Mouse (Mus musculus) heart, postnatal 0 days (tissue): ENCODE results near the gene Chn1. TPM values are rescaled to one million over a fixed set of nuclear protein-coding genes. Genes with fewer than 3 reads are reported as not detected.
A peak's percentile ranks its signal among the peaks of the same experiment; 100 is the strongest.

ENCODE experiments used
- ATAC-seq: fragments of 200-750 bp; cut with Nextera tagmentation; 2 replicates; pipeline ENCODE4 v1.8.0; 2017; ENCODE audit warnings: low read depth, moderate number of reproducible peaks, moderate library complexity; ENCODE audit not compliant: insufficient read depth
- DNase-seq: peaks from one replicate; pipeline ENCODE4 v3.0.0-alpha.2; 2016; ENCODE audit warnings: low spot score
- H3K27ac ChIP-seq: fragments of 300-500 bp; sonication (generic); 2 replicates; pipeline ENCODE4 v1.5.1; 2014; ENCODE audit warnings: low read depth, mild to moderate bottlenecking
- H3K27me3 ChIP-seq: fragments of 300-500 bp; sonication (generic); 2 replicates; pipeline ENCODE4 v1.6.1; 2014; ENCODE audit warnings: low read length, mixed read lengths; ENCODE audit not compliant: control insufficient read depth, insufficient read depth
- H3K36me3 ChIP-seq: fragments of 300-500 bp; sonication (generic); replicated peaks from 2 replicates; pipeline ENCODE4 v1.6.1; 2014; ENCODE audit warnings: low read length, mixed read lengths; ENCODE audit not compliant: control insufficient read depth, insufficient read depth
- H3K4me1 ChIP-seq: fragments of 300-500 bp; sonication (generic); 2 replicates; pipeline ENCODE4 v1.6.1; 2014; ENCODE audit warnings: antibody characterized with exemption; ENCODE audit not compliant: control insufficient read depth, insufficient read depth
- H3K4me2 ChIP-seq: fragments of 300-500 bp; sonication (generic); 2 replicates; pipeline ENCODE4 v1.6.1; 2014; ENCODE audit warnings: low read depth, mild to moderate bottlenecking, low read length, moderate library complexity
- H3K4me3 ChIP-seq: fragments of 300-500 bp; sonication (generic); 2 replicates; pipeline ENCODE4 v1.5.1; 2014; ENCODE audit warnings: low read depth, low read length
- H3K9ac ChIP-seq: fragments of 300-500 bp; sonication (generic); replicated peaks from 2 replicates; pipeline ENCODE4 v1.6.1; 2014; ENCODE audit warnings: low read depth, low read length, mixed read lengths
- H3K9me3 ChIP-seq: fragments of 300-500 bp; sonication (generic); replicated peaks from 2 replicates; pipeline ENCODE4 v1.6.1; 2016; ENCODE audit warnings: low read length; ENCODE audit not compliant: control insufficient read depth
- CTCF ChIP-seq: IDR thresholded peaks from 2 replicates; pipeline ENCODE4 v1.5.1; 2016; ENCODE audit warnings: antibody characterized with exemption, control low read depth, low read depth
- EP300 ChIP-seq: IDR thresholded peaks from 2 replicates; pipeline ENCODE4 v1.6.1; 2016; ENCODE audit warnings: antibody characterized with exemption, low read depth
- WGBS: fragments of 180-500 bp; shearing (Covaris S2); extraction: QIAGEN DNeasy Blood & Tissue Kit; methylation state at CpG from one replicate; pipeline ENCODE4 v1.1.7; 2014; 5-methylcytosine and 5-hydroxymethylcytosine counted together
- polyA plus RNA-seq: library from polyadenylated mRNA; unstranded; fragments of >200 nt; fragmentation: Nextera tagmentation; extraction: Ambion mirVana; gene quantifications from 2 replicates; pipeline ENCODE4 v1.2.1, GENCODE M21; 2015
- total RNA-seq: library from RNA; depleted of rRNA; stranded (reverse); fragments of >200 nt; gene quantifications from 2 replicates; pipeline ENCODE4 v1.2.3, GENCODE M21; 2014; ENCODE audit warnings: low replicate concordance

The Chn1 gene
- total and polyA plus RNA-seq, 2 experiments from 2014 or later = 18.6 to 29.6 TPM

- H3K36me3 ChIP-seq = no peaks in the 10 kb centered on the region
- ATAC-seq (no peak), DNase-seq (no peak)
- no peaks in the 10 kb centered on the region for H3K27me3 ChIP-seq
- TF ChIP-seq CTCF = no peak
- peaks cover 16% of the 10 kb centered on the region; the same call in 1 of the 2 replicates for H3K4me1 ChIP-seq
- H3K9me3 ChIP-seq = no peaks in the 10 kb centered on the region
- H3K4me2 ChIP-seq = no peak overlapping the region
- H3K4me3 ChIP-seq = no peak overlapping the region
- no peak overlapping the region for H3K27ac ChIP-seq
- no peak overlapping the region for H3K9ac ChIP-seq
- 82% methylated on average over 14 of the region's 14 CpGs for WGBS
Observed at GRCm38 (mm10) chr2:73780321-73781010, 5.3 kb upstream of the Chn1 start.

- TF ChIP-seq EP300 (no peak), CTCF (no peak)
- H3K27me3 ChIP-seq = no peaks in the 10 kb centered on the region
- DNase-seq = no peak
- H3K36me3 ChIP-seq = no peaks in the 10 kb centered on the region
- no peak overlapping the region for H3K4me3 ChIP-seq
- ATAC-seq = no peak
- no peak overlapping the region for H3K4me2 ChIP-seq
- no peak overlapping the region for H3K27ac ChIP-seq
- peaks cover 16% of the 10 kb centered on the region; the same call in 1 of the 2 replicates for H3K4me1 ChIP-seq
- no peaks in the 10 kb centered on the region for H3K9me3 ChIP-seq
- no peak overlapping the region for H3K9ac ChIP-seq
- WGBS = 30% methylated on average over 7 of the region's 7 CpGs
Observed at GRCm38 (mm10) chr2:73779796-73780195, 4.7 kb upstream of the Chn1 start.

- H3K27me3 ChIP-seq = no peaks in the 10 kb centered on the region
- WGBS = 75% methylated on average over 4 of the region's 4 CpGs
- TF ChIP-seq CTCF (0 out of 2 replicates have a peak, but pooled peaks have one; percentile 3), EP300 (no peak)
- ATAC-seq (no peak), DNase-seq (no peak)
- no peak overlapping the region for H3K27ac ChIP-seq
- H3K4me2 ChIP-seq = 0 out of 2 replicates have a peak overlapping the region, but pooled peaks have one; percentile 10
- H3K36me3 ChIP-seq = no peaks in the 10 kb centered on the region
- no peak overlapping the region for H3K9ac ChIP-seq
- H3K4me1 ChIP-seq = peaks cover 16% of the 10 kb centered on the region; the same call in 1 of the 2 replicates
- H3K4me3 ChIP-seq = no peak overlapping the region
- no peaks in the 10 kb centered on the region for H3K9me3 ChIP-seq
Observed at GRCm38 (mm10) chr2:73779016-73779595, 4.0 kb upstream of the Chn1 start.

GRCm38 (mm10) chr2:73776936-73777335 is 1.8 kb upstream of the Chn1 start:
- H3K27me3 ChIP-seq = no peaks in the 10 kb centered on the region
- peaks cover 18% of the 10 kb centered on the region; the same call in 1 of the 2 replicates for H3K4me1 ChIP-seq
- H3K4me3 ChIP-seq = no peak overlapping the region
- no peak overlapping the region for H3K27ac ChIP-seq
- H3K9me3 ChIP-seq = no peaks in the 10 kb centered on the region
- H3K4me2 ChIP-seq = no peak overlapping the region
- H3K9ac ChIP-seq = no peak overlapping the region
- no peak for DNase-seq
- ATAC-seq = no peak
- TF ChIP-seq EP300 (no peak), CTCF (no peak)
- 67% methylated on average over 4 of the region's 4 CpGs for WGBS
- no peaks in the 10 kb centered on the region for H3K36me3 ChIP-seq

GRCm38 (mm10) chr2:73775683-73776310 is 651 bp upstream of the Chn1 start:
- Histone ChIP-seq H3K4me2 (peak overlapping the region; percentile 75), H3K27ac (peak overlapping the region; percentile 81; the same call in 1 of the 2 replicates), H3K27me3 (no peaks in the 10 kb centered on the region), H3K4me3 (peak overlapping the region; percentile 76), H3K9me3 (no peaks in the 10 kb centered on the region), H3K4me1 (peaks cover 18% of the 10 kb centered on the region; the same call in 1 of the 2 replicates), H3K36me3 (no peaks in the 10 kb centered on the region), H3K9ac (peak overlapping the region; percentile 82; the same call in 1 of the 2 replicates)
- DNase-seq (no peak), ATAC-seq (no peak)
- WGBS = 5% methylated on average over 22 of the region's 22 CpGs
- TF ChIP-seq CTCF (no peak), EP300 (no peak)
